Mouse (Mus musculus) forebrain, embryonic 16.5 days (tissue): Measurements from ENCODE around the gene Hoxc9. TPM values are rescaled to one million over a fixed set of nuclear protein-coding genes. Genes with fewer than 3 reads are reported as not detected.

ENCODE experiments used
- ATAC-seq: fragments of 200-750 bp; cut with Nextera tagmentation; 2 replicates; pipeline ENCODE4 v1.8.0; 2017; ENCODE audit warnings: mild to moderate bottlenecking, moderate library complexity
- H3K27ac ChIP-seq: fragments of 300-500 bp; sonication (generic); 2 replicates; pipeline ENCODE4 v1.5.1; 2014; ENCODE audit warnings: low read length, control low read depth
- H3K27me3 ChIP-seq: fragments of 300-500 bp; sonication (generic); replicated peaks from 2 replicates; pipeline ENCODE4 v1.6.1; 2014; ENCODE audit warnings: low read length; ENCODE audit not compliant: control insufficient read depth, insufficient read depth
- H3K36me3 ChIP-seq: fragments of 300-500 bp; sonication (generic); 2 replicates; pipeline ENCODE4 v1.6.1; 2014; ENCODE audit not compliant: control insufficient read depth, insufficient read depth
- H3K4me1 ChIP-seq: fragments of 300-500 bp; sonication (generic); replicated peaks from 2 replicates; pipeline ENCODE4 v1.6.1; 2014; ENCODE audit warnings: low read length; ENCODE audit not compliant: control insufficient read depth, insufficient read depth
- H3K4me2 ChIP-seq: fragments of 300-500 bp; sonication (generic); 2 replicates; pipeline ENCODE4 v1.6.1; 2014; ENCODE audit warnings: mild to moderate bottlenecking, low read length, control low read depth
- H3K4me3 ChIP-seq: fragments of 300-500 bp; sonication (generic); replicated peaks from 2 replicates; pipeline ENCODE4 v1.5.1; 2014; ENCODE audit warnings: mild to moderate bottlenecking, low read length, control low read depth
- H3K9ac ChIP-seq: fragments of 300-500 bp; sonication (generic); replicated peaks from 2 replicates; pipeline ENCODE4 v1.6.1; 2014; ENCODE audit warnings: low read depth, low read length, control low read depth
- H3K9me3 ChIP-seq: fragments of 300-500 bp; sonication (generic); 2 replicates; pipeline ENCODE4 v1.6.1; 2016; ENCODE audit warnings: low read length; ENCODE audit not compliant: control insufficient read depth
- WGBS: fragments of 180-500 bp; shearing (Covaris S2); extraction: QIAGEN DNeasy Blood & Tissue Kit; methylation state at CpG from one replicate; pipeline ENCODE4 v1.1.7; 2014; 5-methylcytosine and 5-hydroxymethylcytosine counted together
- polyA plus RNA-seq: library from polyadenylated mRNA; unstranded; fragments of >200 nt; fragmentation: Nextera tagmentation; extraction: Ambion mirVana; gene quantifications from 2 replicates; pipeline ENCODE4 v1.2.1, GENCODE M21; 2015

Hoxc9 gene
- polyA plus RNA-seq, 1 experiment from 2014 or later, result not detected

GRCm38 (mm10) chr15:102942739-102943467 is 33.3 kb upstream of the Hoxc9 start:
- peak overlapping the region; percentile 13 for H3K4me3 ChIP-seq
- H3K4me2 ChIP-seq, result peak overlapping the region; percentile 27
- no peak for ATAC-seq
- peaks cover 87% of the 10 kb centered on the region for H3K27me3 ChIP-seq
- no peak overlapping the region for H3K9ac ChIP-seq
- no peaks in the 10 kb centered on the region for H3K9me3 ChIP-seq
- peaks cover 4% of the 10 kb centered on the region; the same call in 1 of the 2 replicates for H3K4me1 ChIP-seq
- no peaks in the 10 kb centered on the region for H3K36me3 ChIP-seq
- under 1% methylated on average over 53 of the region's 53 CpGs for WGBS
- no peak overlapping the region for H3K27ac ChIP-seq

- Histone ChIP-seq H3K9ac (no peak overlapping the region), H3K27ac (no peak overlapping the region), H3K27me3 (peaks cover 87% of the 10 kb centered on the region), H3K4me3 (no peak overlapping the region), H3K4me1 (peaks cover 4% of the 10 kb centered on the region; the same call in 1 of the 2 replicates), H3K4me2 (no peak overlapping the region), H3K9me3 (no peaks in the 10 kb centered on the region), H3K36me3 (no peaks in the 10 kb centered on the region)
- no peak for ATAC-seq
- WGBS, result 1% methylated on average over 5 of the region's 5 CpGs
Observed at GRCm38 (mm10) chr15:102943468-102943813, 32.8 kb upstream of the Hoxc9 start.

- Histone ChIP-seq H3K27ac (no peak overlapping the region), H3K9me3 (no peaks in the 10 kb centered on the region), H3K9ac (no peak overlapping the region), H3K36me3 (no peaks in the 10 kb centered on the region), H3K4me2 (no peak overlapping the region), H3K4me1 (peaks cover 4% of the 10 kb centered on the region; the same call in 1 of the 2 replicates), H3K27me3 (peaks cover 84% of the 10 kb centered on the region), H3K4me3 (no peak overlapping the region)
- no peak for ATAC-seq
- WGBS, result 11% methylated on average over 22 of the region's 22 CpGs
Observed at GRCm38 (mm10) chr15:102945185-102946077, 30.8 kb upstream of the Hoxc9 start.

GRCm38 (mm10) chr15:102947276-102947675 is 29.0 kb upstream of the Hoxc9 start:
- H3K4me1 ChIP-seq, result peaks cover 4% of the 10 kb centered on the region; the same call in 1 of the 2 replicates
- WGBS, result under 1% methylated on average over 9 of the region's 9 CpGs
- no peak overlapping the region for H3K4me2 ChIP-seq
- H3K27me3 ChIP-seq, result peaks cover 87% of the 10 kb centered on the region
- no peaks in the 10 kb centered on the region for H3K9me3 ChIP-seq
- no peak overlapping the region for H3K9ac ChIP-seq
- no peak overlapping the region for H3K27ac ChIP-seq
- H3K4me3 ChIP-seq, result no peak overlapping the region
- no peaks in the 10 kb centered on the region for H3K36me3 ChIP-seq
- no peak for ATAC-seq

- Histone ChIP-seq H3K27me3 (peaks cover 93% of the 10 kb centered on the region), H3K4me3 (no peak overlapping the region), H3K9ac (no peak overlapping the region), H3K4me2 (no peak overlapping the region), H3K9me3 (no peaks in the 10 kb centered on the region), H3K36me3 (no peaks in the 10 kb centered on the region), H3K27ac (no peak overlapping the region), H3K4me1 (no peaks in the 10 kb centered on the region)
- no peak for ATAC-seq
- whole genome bisulfite sequencing, result 7% methylated on average over 2 of the region's 2 CpGs
Observed at GRCm38 (mm10) chr15:102948842-102949241, 27.4 kb upstream of the Hoxc9 start.

- Histone ChIP-seq H3K27ac (no peak overlapping the region), H3K27me3 (peaks cover 93% of the 10 kb centered on the region), H3K36me3 (no peaks in the 10 kb centered on the region), H3K4me3 (no peak overlapping the region), H3K4me1 (no peaks in the 10 kb centered on the region), H3K9ac (no peak overlapping the region), H3K9me3 (no peaks in the 10 kb centered on the region), H3K4me2 (no peak overlapping the region)
- WGBS, result 1% methylated on average over 20 of the region's 20 CpGs
- ATAC-seq, result no peak
Observed at GRCm38 (mm10) chr15:102949696-102950095, 26.5 kb upstream of the Hoxc9 start.

GRCm38 (mm10) chr15:102950877-102951276 is 25.4 kb upstream of the Hoxc9 start:
- 17% methylated on average over 2 of the region's 2 CpGs for WGBS

GRCm38 (mm10) chr15:102953561-102953960 is 22.7 kb upstream of the Hoxc9 start:
- ATAC-seq, result no peak
- Histone ChIP-seq H3K27ac (no peak overlapping the region), H3K27me3 (peaks cover 84% of the 10 kb centered on the region), H3K4me3 (no peak overlapping the region), H3K4me1 (no peaks in the 10 kb centered on the region), H3K9ac (no peak overlapping the region), H3K36me3 (no peaks in the 10 kb centered on the region), H3K4me2 (no peak overlapping the region), H3K9me3 (no peaks in the 10 kb centered on the region)
- whole genome bisulfite sequencing, result 4% methylated on average over 6 of the region's 6 CpGs

More at GRCm38 (mm10) chr15:102950877-102951276, 25.4 kb upstream of the Hoxc9 start:
- ATAC-seq, result no peak
- no peak overlapping the region for H3K27ac ChIP-seq
- no peak overlapping the region for H3K4me3 ChIP-seq
- H3K27me3 ChIP-seq, result peaks cover 86% of the 10 kb centered on the region
- no peak overlapping the region for H3K4me2 ChIP-seq
- H3K9ac ChIP-seq, result no peak overlapping the region
- no peaks in the 10 kb centered on the region for H3K36me3 ChIP-seq
- H3K4me1 ChIP-seq, result no peaks in the 10 kb centered on the region
- no peaks in the 10 kb centered on the region for H3K9me3 ChIP-seq

GRCm38 (mm10) chr15:102954192-102955006 is 21.8 kb upstream of the Hoxc9 start, which contains the start of gene Hoxc11:
Gene Hoxc11, plus strand, starts transcription at chr15:102954427.
- under 1% methylated on average over 57 of the region's 57 CpGs for WGBS
- Histone ChIP-seq H3K4me1 (no peaks in the 10 kb centered on the region), H3K9me3 (no peaks in the 10 kb centered on the region), H3K4me3 (no peak within 1 kb of the TSS), H3K27ac (no peak within 1 kb of the TSS), H3K9ac (no peak within 1 kb of the TSS), H3K4me2 (no peak within 1 kb of the TSS), H3K36me3 (no peaks in the 10 kb centered on the region), H3K27me3 (peaks cover 81% of the 10 kb centered on the region)
- no peak for ATAC-seq
